In genomic region chr5:122764032-122764464, GRCm38 (mm10) we compare ENCODE assay signal across 9 mouse cellular contexts. TPM values are rescaled to one million over a fixed set of nuclear protein-coding genes. Genes with fewer than 3 reads are reported as not detected.
DNase-seq lines count a peak whose midpoint lies in the region; ATAC-seq and TF ChIP-seq lines count a peak whose summit lies in the region.
"Had no signal": no experiment of that assay in that cellular context is flagged by ENCODE, and none has a peak within 500 bp of the region (broad histone marks: within the 10 kb centered on the region; RNA-seq: fewer than 3 reads in every experiment).

No protein-coding gene starts in this region.

- TF ChIP-seq CTCF in lung, adult 2 months (IDR thresholded peaks at IDR 0.05; ENCODE audit: insufficient read depth, low read length): peak; percentile 33; the same call in 1 of the 2 replicates

- H3K4me1 ChIP-seq in heart, embryonic 11.5 days (ENCODE audit: control insufficient read depth, insufficient read depth, low read length): peaks cover 19% of the 10 kb centered on the region
- no peaks in the 10 kb centered on the region for H3K4me1 ChIP-seq in lung, adult 2 months (ENCODE audit: control insufficient read depth, insufficient read depth, low read length)

- DNase-seq in adrenal gland, postnatal 25 days: peak; percentile 29
- no peak for DNase-seq in adrenal gland, adult 2 months
- DNase-seq in right cerebral cortex, postnatal 14 days: peak; percentile 59
- DNase-seq in right cerebral cortex, adult 2 months (ENCODE audit: low spot score in 2 of 2): no peak
- DNase-seq in lung, adult 2 months: peak; percentile 49
- DNase-seq in left cerebral cortex, adult 9 months (ENCODE audit: low spot score in 2 of 2): no peak

- peak overlapping the region; percentile 70 for H3K27ac ChIP-seq in heart, embryonic 11.5 days (ENCODE audit: low read depth, low read length)

- WGBS in heart, embryonic 11.5 days (ENCODE audit: insufficient replicate concordance): 45% methylated on average over 10 of the region's 10 CpGs
- 43% methylated on average over 10 of the region's 10 CpGs for WGBS in lung, adult 2 months

- peak; percentile 25; the same call in 1 of the 2 replicates for ATAC-seq in heart, embryonic 11.5 days (replicated peaks; ENCODE audit: insufficient number of reproducible peaks, low FRiP score, low TSS enrichment)
- ATAC-seq in monocyte, adult 5-6 weeks (replicated peaks; ENCODE audit: insufficient number of reproducible peaks, low FRiP score, low TSS enrichment, poor library complexity, severe bottlenecking): no peak

- H3K27me3 ChIP-seq in heart, embryonic 11.5 days (ENCODE audit: control insufficient read depth, insufficient read depth, low read length): no peaks in the 10 kb centered on the region

- no peak overlapping the region for H3K9ac ChIP-seq in heart, embryonic 11.5 days (ENCODE audit: low read depth, low read length)

- no peak for TF ChIP-seq POLR2A in lung, adult 2 months (IDR thresholded peaks at IDR 0.05; ENCODE audit: borderline replicate concordance, extremely low read depth, low read depth, low read length)

- no peaks in the 10 kb centered on the region for H3K36me3 ChIP-seq in heart, embryonic 11.5 days (ENCODE audit: control insufficient read depth, insufficient read depth, low read length)

- H3K9me3 ChIP-seq in heart, embryonic 11.5 days (replicated peaks; ENCODE audit: control insufficient read depth, low read length): no peaks in the 10 kb centered on the region

- H3K4me2 ChIP-seq in heart, embryonic 11.5 days: peak overlapping the region; percentile 12

- H3K4me3 ChIP-seq in heart, embryonic 11.5 days (ENCODE audit: low read depth, low read length): no peak overlapping the region
- H3K4me3 ChIP-seq in lung, adult 2 months (replicated peaks; ENCODE audit: extremely low read depth, low read depth, low read length): no peak overlapping the region
- H3K4me3 ChIP-seq: erythroblast, embryonic 14.5 days had no signal

RNA-seq across cellular contexts. Expression of gene Camkk2, which starts 15.2 kb away (rescaled TPM):
- 25.6 and 27.6 TPM in 2 replicates for total RNA-seq in adrenal gland, postnatal 25 days (2021)
- total RNA-seq in adrenal gland, adult 2 months (2021): 10 to 100 TPM; 34.2 to 42.3 TPM
- 53.4 and 55.5 TPM in 2 replicates for polyA plus RNA-seq in adrenal gland, adult 2 months (2012; rRNA removed)
- polyA plus RNA-seq in heart, embryonic 11.5 days (2014; fragmentation: Nextera tagmentation; extraction: Ambion mirVana): 8.7 and 14.0 TPM in 2 replicates
- 33.3 and 35.6 TPM in 2 replicates for polyA plus RNA-seq in lung, adult 2 months (2012; rRNA removed)
- 63.5 to 74.7 TPM (median 70.1 TPM) in 3 replicates for total RNA-seq in monocyte, adult 5-6 weeks (2017)

RNA-seq across cellular contexts. Expression of gene P2rx4, which starts 56.7 kb away (rescaled TPM):
- total RNA-seq in adrenal gland, postnatal 25 days (2021): 37.6 and 41.9 TPM in 2 replicates
- total RNA-seq in adrenal gland, adult 2 months (2021): 10 to 100 TPM; 35.2 to 46.2 TPM
- 30.3 and 42.5 TPM in 2 replicates for polyA plus RNA-seq in adrenal gland, adult 2 months (2012; rRNA removed)
- polyA plus RNA-seq in heart, embryonic 11.5 days (2014; fragmentation: Nextera tagmentation; extraction: Ambion mirVana): 13.1 and 13.8 TPM in 2 replicates
- polyA plus RNA-seq in lung, adult 2 months (2012; rRNA removed): 87.8 and 112 TPM in 2 replicates
- total RNA-seq in monocyte, adult 5-6 weeks (2017): 16.5 to 37.1 TPM (median 26.3 TPM) in 3 replicates

RNA-seq across cellular contexts. Expression of gene Anapc5, which starts 57.1 kb away (rescaled TPM):
- 206 and 209 TPM in 2 replicates for total RNA-seq in adrenal gland, postnatal 25 days (2021)
- 100 to 1,000 TPM; 152 to 154 TPM for total RNA-seq in adrenal gland, adult 2 months (2021)
- 124 and 148 TPM in 2 replicates for polyA plus RNA-seq in adrenal gland, adult 2 months (2012; rRNA removed)
- polyA plus RNA-seq in heart, embryonic 11.5 days (2014; fragmentation: Nextera tagmentation; extraction: Ambion mirVana): 354 and 366 TPM in 2 replicates
- polyA plus RNA-seq in lung, adult 2 months (2012; rRNA removed): 207 and 274 TPM in 2 replicates
- 141 to 157 TPM (median 145 TPM) in 3 replicates for total RNA-seq in monocyte, adult 5-6 weeks (2017)

Comparison
In these comparisons a context has a peak if more than half of its experiments do, and no peak if none do; other contexts are left out.
1. DNase-seq: peak in adrenal gland, postnatal 25 days (single experiment), right cerebral cortex, postnatal 14 days (single experiment) and lung, adult 2 months (single experiment); none in adrenal gland, adult 2 months (single experiment), right cerebral cortex, adult 2 months (0 of 2) and left cerebral cortex, adult 9 months (0 of 2).